Mouse (Mus musculus): Measurements from ENCODE around the gene Ctxn1. TPM values are rescaled to one million over a fixed set of nuclear protein-coding genes. Genes with fewer than 3 reads are reported as not detected.
"Not testable (repeated sequence)": the region's sequence is repeated elsewhere in the genome, so short reads cannot be mapped to it uniquely, and the experiment has no call there.

Gene Ctxn1
- polyA plus RNA-seq, 1 experiment from 2014 or later, result 78.0 TPM

GRCm38 (mm10) chr8:4258678-4259077 lies 396 bp downstream of the Ctxn1 start:
- H3K27me3 ChIP-seq (ENCODE audit: insufficient read depth, low read length), result no peaks in the 10 kb centered on the region
- peak overlapping the region; percentile 72 for H3K4me3 ChIP-seq (replicated peaks; ENCODE audit: low read depth, low read length)
- no peak for TF ChIP-seq CTCF (IDR thresholded peaks at IDR 0.05; ENCODE audit: low read depth)
- H3K4me2 ChIP-seq (ENCODE audit: low read length), result peak overlapping the region; percentile 75
- ATAC-seq (replicated peaks; ENCODE audit: low FRiP score, low read depth) (peak; percentile 71), DNase-seq (ENCODE audit: low spot score) (no peak)
- 1% methylated on average over 32 of the region's 32 CpGs for WGBS
- H3K4me1 ChIP-seq (replicated peaks; ENCODE audit: insufficient read depth, low read length), result peaks cover 7% of the 10 kb centered on the region; the same call in 1 of the 2 replicates
- no peaks in the 10 kb centered on the region for H3K9me3 ChIP-seq (replicated peaks; ENCODE audit: low read length)
- H3K36me3 ChIP-seq (ENCODE audit: insufficient read depth, low read length), result peaks cover 34% of the 10 kb centered on the region
- peak overlapping the region; percentile 47; the same call in 1 of the 2 replicates for H3K27ac ChIP-seq
- H3K9ac ChIP-seq (ENCODE audit: low read depth, low read length), result peak overlapping the region; percentile 74

DNA sequence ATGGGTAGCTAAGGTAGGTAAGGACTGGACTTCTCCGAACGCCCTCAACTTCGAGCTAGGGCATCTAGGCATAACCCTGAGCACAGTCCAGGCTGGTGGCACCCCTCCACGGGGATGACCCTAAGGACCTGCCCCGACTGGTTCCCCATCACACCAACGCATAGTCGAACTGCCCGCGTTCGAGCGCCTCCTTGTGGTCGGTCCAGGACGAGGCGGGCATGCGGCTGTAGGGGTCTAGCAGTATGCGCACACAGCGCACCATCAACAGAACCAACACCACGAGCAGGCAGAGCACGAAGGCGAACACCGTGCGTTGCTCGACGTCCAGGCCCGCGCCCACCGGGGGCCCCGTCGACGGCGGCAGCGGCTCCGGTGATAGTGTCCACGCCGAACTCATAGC lies 841 bp downstream of the Ctxn1 start:
- WGBS, result 3% methylated on average over 35 of the region's 35 CpGs
- H3K4me3 ChIP-seq (replicated peaks; ENCODE audit: low read depth, low read length), result peak overlapping the region; percentile 72
- DNase-seq (ENCODE audit: low spot score) (peak; percentile 81), ATAC-seq (replicated peaks; ENCODE audit: low FRiP score, low read depth) (peak; percentile 52)
- peak overlapping the region; percentile 74 for H3K9ac ChIP-seq (ENCODE audit: low read depth, low read length)
- H3K27me3 ChIP-seq (ENCODE audit: insufficient read depth, low read length), result no peaks in the 10 kb centered on the region
- H3K4me1 ChIP-seq (replicated peaks; ENCODE audit: insufficient read depth, low read length), result peaks cover 7% of the 10 kb centered on the region; the same call in 1 of the 2 replicates
- H3K27ac ChIP-seq, result peak overlapping the region; percentile 47; the same call in 1 of the 2 replicates
- TF ChIP-seq CTCF (IDR thresholded peaks at IDR 0.05; ENCODE audit: low read depth), result peak; percentile 89
- no peaks in the 10 kb centered on the region for H3K9me3 ChIP-seq (replicated peaks; ENCODE audit: low read length)
- H3K36me3 ChIP-seq (ENCODE audit: insufficient read depth, low read length), result peaks cover 30% of the 10 kb centered on the region
- peak overlapping the region; percentile 75 for H3K4me2 ChIP-seq (ENCODE audit: low read length)

- H3K4me1 ChIP-seq (replicated peaks; ENCODE audit: insufficient read depth, low read length), result peaks cover 10% of the 10 kb centered on the region; the same call in 1 of the 2 replicates
- no peak for DNase-seq (ENCODE audit: low spot score)
- TF ChIP-seq CTCF (IDR thresholded peaks at IDR 0.05; ENCODE audit: low read depth), result no peak
- H3K9me3 ChIP-seq (replicated peaks; ENCODE audit: low read length), result no peaks in the 10 kb centered on the region
- H3K27ac ChIP-seq, result no peak overlapping the region
- H3K36me3 ChIP-seq (ENCODE audit: insufficient read depth, low read length), result peaks cover 27% of the 10 kb centered on the region
- no peak overlapping the region for H3K4me2 ChIP-seq (ENCODE audit: low read length)
- no peak for ATAC-seq (replicated peaks; ENCODE audit: low FRiP score, low read depth)
- H3K4me3 ChIP-seq (replicated peaks; ENCODE audit: low read depth, low read length), result no peak overlapping the region
- WGBS, result 80% methylated on average over 4 of the region's 4 CpGs
- no peak overlapping the region for H3K9ac ChIP-seq (ENCODE audit: low read depth, low read length)
- H3K27me3 ChIP-seq (ENCODE audit: insufficient read depth, low read length), result no peaks in the 10 kb centered on the region
These were observed 1.7 kb downstream of the Ctxn1 start for GRCm38 (mm10) chr8:4257350-4257749.

DNA sequence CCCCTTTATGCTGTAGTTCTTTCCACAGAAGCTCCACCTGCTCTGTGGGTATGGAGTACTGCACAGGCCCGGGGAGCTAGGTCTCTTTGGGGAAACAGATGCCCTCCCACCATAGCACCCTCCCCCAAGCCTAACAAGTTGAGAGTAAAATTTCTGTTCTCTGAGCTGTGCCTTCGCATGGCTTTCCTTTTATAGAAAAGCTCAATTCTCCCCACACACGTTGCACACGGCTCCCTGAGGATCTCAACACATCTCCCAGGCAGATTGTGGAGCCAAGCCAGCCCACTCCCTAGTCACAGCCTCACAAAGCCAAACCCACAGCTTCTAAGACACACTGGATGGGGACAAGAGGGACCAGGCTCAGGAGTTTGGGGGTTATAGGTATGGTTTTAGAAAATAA lies 2.2 kb downstream of the Ctxn1 start:
- Histone ChIP-seq H3K27ac (no peak overlapping the region), H3K36me3 (ENCODE audit: insufficient read depth, low read length) (peaks cover 23% of the 10 kb centered on the region), H3K9me3 (replicated peaks; ENCODE audit: low read length) (no peaks in the 10 kb centered on the region), H3K4me3 (replicated peaks; ENCODE audit: low read depth, low read length) (no peak overlapping the region), H3K4me2 (ENCODE audit: low read length) (no peak overlapping the region), H3K9ac (ENCODE audit: low read depth, low read length) (no peak overlapping the region), H3K27me3 (ENCODE audit: insufficient read depth, low read length) (no peaks in the 10 kb centered on the region), H3K4me1 (replicated peaks; ENCODE audit: insufficient read depth, low read length) (peaks cover 11% of the 10 kb centered on the region; the same call in 1 of the 2 replicates)
- ATAC-seq (replicated peaks; ENCODE audit: low FRiP score, low read depth) (no peak), DNase-seq (ENCODE audit: low spot score) (no peak)
- 51% methylated on average over 4 of the region's 4 CpGs for WGBS
- TF ChIP-seq CTCF (IDR thresholded peaks at IDR 0.05; ENCODE audit: low read depth), result no peak

DNA sequence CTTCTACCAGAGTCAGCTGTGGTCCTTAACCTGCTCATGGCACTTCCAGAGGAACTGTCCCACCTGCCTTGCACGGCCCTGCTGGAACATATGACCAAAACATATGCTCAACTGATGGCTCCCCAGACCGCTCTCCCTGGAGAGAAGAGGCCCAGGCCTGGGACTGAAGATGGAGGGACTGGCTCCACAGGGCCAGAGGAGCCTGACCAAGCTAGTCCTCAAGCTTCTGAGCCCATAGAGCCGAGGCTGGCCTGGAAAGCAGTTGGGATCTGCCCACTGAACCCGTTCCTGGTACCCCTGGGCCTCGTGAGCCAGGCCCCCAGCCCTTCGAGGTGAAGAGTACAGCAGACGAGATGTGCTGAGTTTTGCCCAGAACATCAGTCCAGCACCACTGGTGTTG lies 3.6 kb downstream of the Ctxn1 start:
- H3K9me3 ChIP-seq (replicated peaks; ENCODE audit: low read length); H3K27ac ChIP-seq; H3K4me2 ChIP-seq (ENCODE audit: low read length); H3K4me3 ChIP-seq (replicated peaks; ENCODE audit: low read depth, low read length); ATAC-seq (replicated peaks; ENCODE audit: low FRiP score, low read depth); DNase-seq (ENCODE audit: low spot score); H3K27me3 ChIP-seq (ENCODE audit: insufficient read depth, low read length); H3K9ac ChIP-seq (ENCODE audit: low read depth, low read length): not testable (repeated sequence)
- Histone ChIP-seq H3K4me1 (replicated peaks; ENCODE audit: insufficient read depth, low read length) (peaks cover 11% of the 10 kb centered on the region; the same call in 1 of the 2 replicates), H3K36me3 (ENCODE audit: insufficient read depth, low read length) (peaks cover 13% of the 10 kb centered on the region; the same call in 1 of the 2 replicates)
- WGBS, result 82% methylated on average over 7 of the region's 7 CpGs

GRCm38 (mm10) chr8:4254001-4254400 lies 5.1 kb downstream of the Ctxn1 start:
- peak overlapping the region; percentile 23; the same call in 1 of the 2 replicates for H3K9ac ChIP-seq (ENCODE audit: low read depth, low read length)
- peak overlapping the region; percentile 88; the same call in 1 of the 2 replicates for H3K27ac ChIP-seq

More at GRCm38 (mm10) chr8:4254001-4254400, 5.1 kb downstream of the Ctxn1 start:
- Histone ChIP-seq H3K4me2 (ENCODE audit: low read length) (peak overlapping the region; percentile 58), H3K4me1 (replicated peaks; ENCODE audit: insufficient read depth, low read length) (peaks cover 7% of the 10 kb centered on the region), H3K9me3 (replicated peaks; ENCODE audit: low read length) (no peaks in the 10 kb centered on the region), H3K27me3 (ENCODE audit: insufficient read depth, low read length) (no peaks in the 10 kb centered on the region), H3K36me3 (ENCODE audit: insufficient read depth, low read length) (peaks cover 7% of the 10 kb centered on the region; the same call in 1 of the 2 replicates), H3K4me3 (replicated peaks; ENCODE audit: low read depth, low read length) (peak overlapping the region; percentile 88; the same call in 1 of the 2 replicates)
- 55% methylated on average over 6 of the region's 6 CpGs for WGBS
- peak; percentile 66 for TF ChIP-seq CTCF (IDR thresholded peaks at IDR 0.05; ENCODE audit: low read depth)
- ATAC-seq (replicated peaks; ENCODE audit: low FRiP score, low read depth) (no peak), DNase-seq (ENCODE audit: low spot score) (peak; percentile 76)
